Mouse (Mus musculus): ENCODE results near the gene Magi2.

DNA sequence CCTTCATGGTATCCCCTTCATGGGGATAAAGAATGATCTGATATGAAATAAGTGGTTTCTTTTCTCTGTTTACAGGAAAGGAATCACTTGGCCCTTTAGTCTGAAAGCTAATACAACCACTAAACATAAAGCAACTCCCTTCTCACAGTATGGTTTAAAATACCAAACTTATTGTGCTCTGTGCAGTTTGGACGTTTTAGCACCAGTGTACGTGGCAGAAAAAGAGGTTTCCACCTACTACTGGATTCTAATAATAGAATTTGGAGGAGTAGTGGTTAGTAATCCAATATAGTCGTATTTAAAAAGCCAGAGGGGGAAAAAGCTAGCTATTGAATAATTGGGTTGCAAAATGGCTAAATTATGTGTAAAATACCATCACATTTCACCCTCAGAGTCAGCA lies 1005.1 kb downstream of the Magi2 start:
- TF ChIP-seq CTCF (IDR thresholded peaks at IDR 0.05) (no peak), EP300 (IDR thresholded peaks at IDR 0.05) (no peak)

All from lung, postnatal 0 days (tissue).